Mouse (Mus musculus): ENCODE measurements around the gene Ldb2.

DNA sequence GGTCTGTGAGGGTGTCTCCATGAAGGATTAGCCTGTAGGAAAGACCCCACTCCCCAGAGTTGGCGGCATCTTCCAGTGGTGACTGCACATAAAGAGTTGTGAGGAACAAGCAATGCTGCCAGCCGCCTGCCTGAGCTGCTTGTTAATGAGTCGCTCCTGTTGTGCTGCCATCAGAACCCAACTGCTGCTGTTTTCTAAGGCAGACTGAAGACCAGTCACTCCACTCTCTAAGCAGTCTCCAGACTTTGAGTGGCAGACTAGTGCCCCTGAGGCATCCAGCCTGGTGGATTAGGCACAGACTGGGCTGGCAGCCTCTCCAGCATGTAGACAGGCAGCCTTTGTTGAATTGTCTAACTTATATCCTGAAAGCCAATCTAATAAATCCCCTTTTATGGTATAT is 101.5 kb downstream of the Ldb2 start:
- TF ChIP-seq POLR2A (IDR thresholded peaks at IDR 0.05; ENCODE audit: insufficient read depth, low read length) (no peak), CTCF (IDR thresholded peaks at IDR 0.05; ENCODE audit: low read depth, low read length) (no peak)

All from ES-Bruce4 (cell line).